Mouse (Mus musculus) midbrain, embryonic 15.5 days (tissue): ENCODE measurements around the gene Nlgn3. TPM values are rescaled to one million over a fixed set of nuclear protein-coding genes. Genes with fewer than 3 reads are reported as not detected.
"Not testable (repeated sequence)": the region's sequence is repeated elsewhere in the genome, so short reads cannot be mapped to it uniquely, and the experiment has no call there.

Source experiments
- ATAC-seq: fragments of 200-750 bp; cut with Nextera tagmentation; replicated peaks from 2 replicates; pipeline ENCODE4 v1.8.0; 2017; ENCODE audit warnings: moderate TSS enrichment
- H3K27ac ChIP-seq: fragments of 300-500 bp; sonication (generic); 2 replicates; pipeline ENCODE4 v1.5.1; 2015; ENCODE audit warnings: mild to moderate bottlenecking, inconsistent platforms
- H3K27me3 ChIP-seq: fragments of 300-500 bp; sonication (generic); replicated peaks from 2 replicates; pipeline ENCODE4 v1.6.1; 2015; ENCODE audit warnings: inconsistent platforms
- H3K36me3 ChIP-seq: fragments of 300-500 bp; sonication (generic); replicated peaks from 2 replicates; pipeline ENCODE4 v1.6.1; 2015; ENCODE audit warnings: inconsistent platforms
- H3K4me1 ChIP-seq: fragments of 300-500 bp; sonication (generic); 2 replicates; pipeline ENCODE4 v1.6.1; 2015; ENCODE audit warnings: inconsistent platforms
- H3K4me2 ChIP-seq: fragments of 300-500 bp; sonication (generic); 2 replicates; pipeline ENCODE4 v1.6.1; 2015; ENCODE audit warnings: inconsistent platforms, mild to moderate bottlenecking, moderate library complexity
- H3K4me3 ChIP-seq: fragments of 300-500 bp; sonication (generic); 2 replicates; pipeline ENCODE4 v1.5.1; 2015; ENCODE audit warnings: mild to moderate bottlenecking, inconsistent platforms
- H3K9ac ChIP-seq: fragments of 300-500 bp; sonication (generic); 2 replicates; pipeline ENCODE4 v1.6.1; 2015; ENCODE audit warnings: mild to moderate bottlenecking, inconsistent platforms
- H3K9me3 ChIP-seq: fragments of 300-500 bp; sonication (generic); 2 replicates; pipeline ENCODE4 v1.6.1; 2016; ENCODE audit warnings: inconsistent platforms
- WGBS: fragments of 180-500 bp; shearing (Covaris S2); methylation state at CpG from one replicate; pipeline ENCODE4 v1.1.7; 2015; ENCODE audit warnings: mixed read lengths; 5-methylcytosine and 5-hydroxymethylcytosine counted together
- polyA plus RNA-seq: library from polyadenylated mRNA; unstranded; fragments of >200 nt; fragmentation: Nextera tagmentation; extraction: Ambion mirVana; gene quantifications from 2 replicates; pipeline ENCODE4 v1.2.1, GENCODE M21; 2015

Nlgn3 gene
- polyA plus RNA-seq, 1 experiment from 2014 or later = 89.5 TPM

DNA sequence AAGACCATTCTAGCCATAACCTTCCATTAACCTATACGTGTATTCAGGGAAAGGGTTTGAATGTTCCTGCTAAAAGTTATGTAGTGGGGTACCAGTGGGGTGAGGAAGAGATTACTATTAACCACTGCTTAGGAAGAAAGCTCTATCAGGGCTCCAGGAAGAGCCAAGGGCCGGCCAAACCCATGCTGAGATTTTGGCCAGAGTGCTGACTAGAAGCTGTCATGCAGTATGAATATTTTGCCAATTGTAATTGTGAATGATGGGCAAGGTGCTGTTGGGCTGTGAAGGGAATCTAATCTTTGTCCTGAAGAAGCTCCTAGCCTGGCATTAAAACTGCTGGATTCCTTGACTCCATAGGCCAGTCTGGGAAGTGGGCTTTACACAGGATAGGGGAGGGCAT is 5.7 kb downstream of the Nlgn3 start:
- Histone ChIP-seq H3K9ac (no peak overlapping the region), H3K36me3 (no peaks in the 10 kb centered on the region; the same call in 1 of the 2 replicates), H3K9me3 (no peaks in the 10 kb centered on the region), H3K4me2 (no peak overlapping the region), H3K27me3 (no peaks in the 10 kb centered on the region), H3K27ac (no peak overlapping the region), H3K4me3 (no peak overlapping the region), H3K4me1 (peaks cover 38% of the 10 kb centered on the region)
- no peak for ATAC-seq
- WGBS = 28% methylated on average over 2 of the region's 2 CpGs

DNA sequence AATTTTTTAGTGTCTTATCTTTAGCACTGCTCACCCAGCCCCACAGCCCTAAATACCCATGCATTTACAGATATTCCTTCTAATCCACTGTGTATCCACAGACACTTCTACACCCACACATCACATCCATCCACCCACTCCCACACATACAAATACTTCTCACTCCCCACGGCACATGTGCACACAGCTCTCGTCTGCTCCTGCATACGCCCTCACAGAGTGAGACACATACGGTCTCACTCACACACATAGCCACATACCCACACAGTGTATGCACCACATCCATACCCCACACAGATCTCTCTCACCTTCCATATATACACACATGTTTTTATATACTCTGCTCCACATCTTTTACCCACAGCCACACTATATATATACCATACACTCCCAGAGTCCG is 10.3 kb downstream of the Nlgn3 start:
- Histone ChIP-seq H3K4me3 (no peak overlapping the region), H3K4me2 (no peak overlapping the region), H3K9ac (no peak overlapping the region), H3K27me3 (no peaks in the 10 kb centered on the region), H3K9me3 (no peaks in the 10 kb centered on the region), H3K36me3 (no peaks in the 10 kb centered on the region; the same call in 1 of the 2 replicates), H3K4me1 (peaks cover 15% of the 10 kb centered on the region), H3K27ac (no peak overlapping the region)
- 92% methylated on average over 5 of the region's 5 CpGs for WGBS
- ATAC-seq = no peak

- no peaks in the 10 kb centered on the region for H3K27me3 ChIP-seq
- no peak overlapping the region for H3K4me3 ChIP-seq
- peak overlapping the region; percentile 60 for H3K27ac ChIP-seq
- H3K4me2 ChIP-seq = no peak overlapping the region
- H3K9me3 ChIP-seq = no peaks in the 10 kb centered on the region
- peak; percentile 92 for ATAC-seq
- 0 out of 2 replicates have a peak, but pooled peaks cover 5% of the 10 kb centered on the region for H3K36me3 ChIP-seq
- H3K4me1 ChIP-seq = 0 out of 2 replicates have a peak, but pooled peaks cover 11% of the 10 kb centered on the region
- 22% methylated on average over 6 of the region's 6 CpGs for WGBS
- H3K9ac ChIP-seq = no peak overlapping the region
These were observed 14.8 kb downstream of the Nlgn3 start for GRCm38 (mm10) chrX:101313625-101314359.

GRCm38 (mm10) chrX:101319775-101320174 is 20.8 kb downstream of the Nlgn3 start:
- no peak overlapping the region for H3K4me3 ChIP-seq
- H3K27me3 ChIP-seq = no peaks in the 10 kb centered on the region
- H3K27ac ChIP-seq = no peak overlapping the region
- 90% methylated on average over 12 of the region's 12 CpGs for WGBS
- no peak for ATAC-seq
- H3K9ac ChIP-seq = no peak overlapping the region
- no peaks in the 10 kb centered on the region for H3K4me1 ChIP-seq
- H3K4me2 ChIP-seq = no peak overlapping the region
- no peaks in the 10 kb centered on the region for H3K9me3 ChIP-seq
- H3K36me3 ChIP-seq = 0 out of 2 replicates have a peak, but pooled peaks cover 5% of the 10 kb centered on the region

- no peaks in the 10 kb centered on the region for H3K36me3 ChIP-seq
- 54% methylated on average over 8 of the region's 8 CpGs for WGBS
- H3K4me1 ChIP-seq = no peaks in the 10 kb centered on the region
- H3K27ac ChIP-seq = no peak overlapping the region
- no peak overlapping the region for H3K9ac ChIP-seq
- no peaks in the 10 kb centered on the region for H3K27me3 ChIP-seq
- no peak overlapping the region for H3K4me3 ChIP-seq
- no peak overlapping the region for H3K4me2 ChIP-seq
- no peak for ATAC-seq
- no peaks in the 10 kb centered on the region for H3K9me3 ChIP-seq
These were observed 27.3 kb downstream of the Nlgn3 start for GRCm38 (mm10) chrX:101325989-101326899.

DNA sequence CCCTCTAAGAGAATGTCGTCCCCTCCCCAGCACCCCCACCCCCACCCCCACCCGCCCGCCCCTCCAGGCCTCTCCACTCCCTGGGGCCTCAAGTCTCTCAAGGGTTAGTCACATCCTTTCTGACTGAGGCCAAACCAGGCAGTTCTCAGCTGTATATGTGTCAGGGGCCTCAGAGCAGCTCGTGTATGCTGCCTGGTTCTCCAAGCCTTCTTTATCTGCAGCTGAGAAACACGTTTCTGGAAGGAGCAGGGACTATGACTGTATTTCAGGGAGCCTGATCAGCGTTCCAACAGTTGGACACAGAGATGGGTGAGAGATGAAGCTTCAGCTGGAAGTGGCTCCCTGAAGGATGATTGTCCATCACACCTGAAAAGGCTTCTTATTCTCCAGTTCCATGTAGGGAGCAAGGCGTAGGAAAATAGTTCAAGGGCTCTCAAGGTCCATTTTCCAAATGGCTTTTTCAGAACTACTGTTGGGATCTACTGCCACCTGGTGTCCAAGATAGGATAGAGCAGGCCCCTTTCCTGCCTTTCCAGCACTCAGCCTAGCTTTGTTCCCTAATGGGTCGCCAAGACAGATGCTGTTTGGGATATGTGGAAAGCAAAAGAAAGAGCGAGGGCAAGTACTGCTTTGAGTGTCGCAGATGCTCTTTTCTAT is 30.5 kb downstream of the Nlgn3 start:
- no peak for ATAC-seq
- H3K4me2 ChIP-seq = no peak overlapping the region
- no peaks in the 10 kb centered on the region for H3K36me3 ChIP-seq
- H3K27ac ChIP-seq = peak overlapping the region; percentile 69
- no peak overlapping the region for H3K4me3 ChIP-seq
- H3K9me3 ChIP-seq = no peaks in the 10 kb centered on the region
- no peaks in the 10 kb centered on the region for H3K27me3 ChIP-seq
- H3K9ac ChIP-seq = no peak overlapping the region
- H3K4me1 ChIP-seq = peaks cover 3% of the 10 kb centered on the region; the same call in 1 of the 2 replicates
- WGBS = 28% methylated on average over 10 of the region's 10 CpGs

GRCm38 (mm10) chrX:101332031-101332374 is 33.0 kb downstream of the Nlgn3 start:
- peak overlapping the region; percentile 27; the same call in 1 of the 2 replicates for H3K9ac ChIP-seq
- WGBS = 52% methylated on average over 9 of the region's 9 CpGs
- peak overlapping the region; percentile 93 for H3K27ac ChIP-seq
- H3K4me2 ChIP-seq = peak overlapping the region; percentile 47
- H3K4me3 ChIP-seq = peak overlapping the region; percentile 32
- peaks cover 3% of the 10 kb centered on the region; the same call in 1 of the 2 replicates for H3K4me1 ChIP-seq
- peak; percentile 53 for ATAC-seq
- H3K36me3 ChIP-seq = no peaks in the 10 kb centered on the region
- no peaks in the 10 kb centered on the region for H3K9me3 ChIP-seq
- H3K27me3 ChIP-seq = no peaks in the 10 kb centered on the region

GRCm38 (mm10) chrX:101332375-101333211 is 33.6 kb downstream of the Nlgn3 start:
- Histone ChIP-seq H3K27me3 (no peaks in the 10 kb centered on the region), H3K9me3 (no peaks in the 10 kb centered on the region), H3K36me3 (no peaks in the 10 kb centered on the region), H3K4me1 (peaks cover 3% of the 10 kb centered on the region; the same call in 1 of the 2 replicates), H3K27ac (peak overlapping the region; percentile 93), H3K4me2 (peak overlapping the region; percentile 47), H3K9ac (peak overlapping the region; percentile 27), H3K4me3 (peak overlapping the region; percentile 32)
- ATAC-seq = peak; percentile 97
- WGBS = 18% methylated on average over 31 of the region's 49 CpGs

GRCm38 (mm10) chrX:101334606-101335005 is 35.6 kb downstream of the Nlgn3 start:
- H3K9ac ChIP-seq = no peak overlapping the region
- H3K27me3 ChIP-seq = no peaks in the 10 kb centered on the region
- no peaks in the 10 kb centered on the region for H3K9me3 ChIP-seq
- ATAC-seq = no peak
- WGBS = 93% methylated on average over 5 of the region's 5 CpGs
- no peak overlapping the region for H3K4me3 ChIP-seq
- no peak overlapping the region for H3K27ac ChIP-seq
- no peak overlapping the region for H3K4me2 ChIP-seq
- H3K36me3 ChIP-seq = no peaks in the 10 kb centered on the region
- H3K4me1 ChIP-seq = peaks cover 3% of the 10 kb centered on the region; the same call in 1 of the 2 replicates

DNA sequence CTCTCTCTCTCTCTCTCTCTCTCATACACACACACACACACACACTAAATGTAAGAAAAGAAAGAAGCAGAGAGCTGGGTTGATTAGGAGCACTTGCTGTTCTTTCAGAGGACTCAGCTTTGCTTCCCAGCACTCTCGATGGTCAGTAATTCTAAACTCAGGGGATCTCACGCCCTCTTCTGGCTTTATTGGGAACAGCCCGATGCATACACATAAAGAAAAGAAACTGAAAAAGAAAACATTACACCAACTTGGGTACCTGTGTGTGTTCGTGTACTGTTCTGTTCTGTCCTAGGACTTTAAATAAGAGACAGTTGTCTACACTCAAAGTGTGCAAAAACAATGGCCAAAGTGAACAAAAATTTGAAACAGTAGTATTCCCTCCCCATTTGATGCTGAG is 39.7 kb downstream of the Nlgn3 start:
- ATAC-seq = no peak
- WGBS = 46% methylated on average over 4 of the region's 4 CpGs
- H3K9ac ChIP-seq = no peak overlapping the region
- H3K27ac ChIP-seq = no peak overlapping the region
- H3K4me3 ChIP-seq = no peak overlapping the region
- no peaks in the 10 kb centered on the region for H3K4me1 ChIP-seq
- H3K36me3 ChIP-seq = no peaks in the 10 kb centered on the region
- no peak overlapping the region for H3K4me2 ChIP-seq
- no peaks in the 10 kb centered on the region for H3K27me3 ChIP-seq
- H3K9me3 ChIP-seq = no peaks in the 10 kb centered on the region

GRCm38 (mm10) chrX:101342837-101343236 is 43.9 kb downstream of the Nlgn3 start:
- 65% methylated on average over 2 of the region's 2 CpGs for WGBS
- not testable (repeated sequence) for H3K27ac ChIP-seq, ATAC-seq, H3K4me1 ChIP-seq, H3K9me3 ChIP-seq, H3K4me3 ChIP-seq, H3K36me3 ChIP-seq, H3K4me2 ChIP-seq, H3K9ac ChIP-seq, H3K27me3 ChIP-seq
